Mouse (Mus musculus) forebrain, embryonic 12.5 days (tissue): Measurements from ENCODE around the gene Slfn8. TPM values are rescaled to one million over a fixed set of nuclear protein-coding genes. Genes with fewer than 3 reads are reported as not detected.

Experiments
- microRNA-seq: library from miRNA; unstranded; fragments of <30 nt; microRNA quantifications from one replicate; pipeline ENCODE4, GENCODE M21; 2017
- polyA plus RNA-seq: library from polyadenylated mRNA; unstranded; fragments of >200 nt; fragmentation: Nextera tagmentation; extraction: Ambion mirVana; gene quantifications from 2 replicates; pipeline ENCODE4 v1.2.1, GENCODE M21; 2016

Slfn8 gene
- polyA plus RNA-seq, 1 experiment from 2014 or later: 0.37 TPM

Small RNA genes lying within 50 kb of the gene (microRNA-seq; reads per million reads assigned to microRNA genes)
- gene Gm27598 (not detected), gene Mir7679 (not detected)

Other genes with a start within 250 kb of the Slfn8 start
- 53.6 and 57.8 TPM in 2 replicates for gene Lig3, start 239.7 kb downstream of the Slfn8 start, polyA plus RNA-seq
- 16.6 and 19.1 TPM in 2 replicates for gene Rffl, start 149.6 kb downstream of the Slfn8 start, polyA plus RNA-seq
- gene Rad51d, start 130.2 kb downstream of the Slfn8 start, polyA plus RNA-seq: 12.6 and 14.2 TPM in 2 replicates
- 0.21 and 0.40 TPM in 2 replicates for gene Fndc8, start 128.7 kb downstream of the Slfn8 start, polyA plus RNA-seq
- 32.3 and 37.3 TPM in 2 replicates for gene Nle1, start 112.4 kb downstream of the Slfn8 start, polyA plus RNA-seq
- gene Unc45b, start 110.3 kb downstream of the Slfn8 start, polyA plus RNA-seq: 1.0 and 1.3 TPM in 2 replicates
- gene Slfn5, start 69.5 kb downstream of the Slfn8 start, polyA plus RNA-seq: 0.38 and 0.89 TPM in 2 replicates
- gene Slfn9, start 29.0 kb downstream of the Slfn8 start, polyA plus RNA-seq: 12.6 and 13.4 TPM in 2 replicates
- 0.96 and 1.2 TPM in 2 replicates for gene Slfn2, start 44.3 kb upstream of the Slfn8 start, polyA plus RNA-seq
- not detected in 2 replicates for gene Slfn1, start 96.0 kb upstream of the Slfn8 start, polyA plus RNA-seq
- not detected in 2 replicates for gene Slfn4, start 154.4 kb upstream of the Slfn8 start, polyA plus RNA-seq
- gene Slfn3, start 170.5 kb upstream of the Slfn8 start, polyA plus RNA-seq: 0.28 and 0.53 TPM in 2 replicates